Mouse (Mus musculus): ENCODE data around the gene Hfe2.

DNA sequence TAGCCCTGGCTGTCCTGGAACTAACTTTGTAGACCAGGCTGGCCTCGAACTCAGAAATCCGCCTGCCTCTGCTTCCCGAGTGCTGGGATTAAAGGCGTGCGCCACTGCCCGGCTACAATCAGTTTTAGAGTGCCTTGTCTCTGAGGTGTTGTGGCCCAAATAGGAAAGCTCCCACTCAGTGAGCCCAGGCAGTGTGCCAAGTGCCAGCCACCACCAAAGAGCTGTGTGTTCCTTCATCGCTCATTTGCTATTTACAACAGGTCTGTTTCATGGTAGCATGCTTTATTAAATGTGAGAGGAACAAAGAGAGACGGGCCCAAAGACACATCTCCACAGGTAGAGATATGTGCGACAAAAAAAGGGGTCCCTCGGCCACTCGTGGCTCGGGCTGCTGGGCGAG is 42.5 kb upstream of the Hfe2 start:
- TF ChIP-seq CTCF (IDR thresholded peaks at IDR 0.05) (no peak), EP300 (IDR thresholded peaks at IDR 0.05) (no peak)

All from lung, postnatal 0 days (tissue).